Mouse (Mus musculus) cerebellum, postnatal 36 days (tissue): Measurements from ENCODE around the gene Cdh18.
"Not testable (repeated sequence)": the region's sequence is repeated elsewhere in the genome, so short reads cannot be mapped to it uniquely, and the experiment has no call there.

Experiments
- DNase-seq, 2 experiments: peaks; one replicate each; pipeline ENCODE4 v3.0.0; 2021 to 2022; ENCODE audit warnings: mixed read lengths in 2 of 2

Gene Cdh18

GRCm38 (mm10) chr15:22548711-22549271, at the start of gene Cdh18:
Gene Cdh18 (plus strand): TSS chr15:22549022.
- no peak for DNase-seq

- no peak for DNase-seq
Observed at GRCm38 (mm10) chr15:22511271-22511670, 37.6 kb upstream of the Cdh18 start.

GRCm38 (mm10) chr15:22535828-22536227, 13.0 kb upstream of the Cdh18 start:
- no peak for DNase-seq

GRCm38 (mm10) chr15:22577974-22578616, 29.3 kb downstream of the Cdh18 start:
- DNase-seq, result no peak

- DNase-seq, result no peak
Observed at GRCm38 (mm10) chr15:22578617-22578990, 29.8 kb downstream of the Cdh18 start.

GRCm38 (mm10) chr15:22584667-22585066, 35.8 kb downstream of the Cdh18 start:
- peak; percentile 33 to 66 for DNase-seq

GRCm38 (mm10) chr15:22716376-22716775, 167.6 kb downstream of the Cdh18 start:
- DNase-seq, result peak in 1 of 2 experiments; percentile 31

- DNase-seq, result peak; percentile 50 to 59
Observed at GRCm38 (mm10) chr15:22717681-22718080, 168.9 kb downstream of the Cdh18 start.

- DNase-seq, result peak in 1 of 2 experiments; percentile 51
Observed at GRCm38 (mm10) chr15:22726574-22726973, 177.8 kb downstream of the Cdh18 start.

- DNase-seq, result no peak
Observed at GRCm38 (mm10) chr15:22733039-22733438, 184.2 kb downstream of the Cdh18 start.

GRCm38 (mm10) chr15:22736165-22736564, 187.3 kb downstream of the Cdh18 start:
- no peak for DNase-seq

- DNase-seq, result not testable (repeated sequence)
Observed at GRCm38 (mm10) chr15:22761257-22761656, 212.4 kb downstream of the Cdh18 start.

- DNase-seq, result not testable (repeated sequence)
Observed at GRCm38 (mm10) chr15:22766591-22766990, 217.8 kb downstream of the Cdh18 start.

GRCm38 (mm10) chr15:22776346-22776745, 227.5 kb downstream of the Cdh18 start:
- no peak for DNase-seq

- no peak for DNase-seq
Observed at GRCm38 (mm10) chr15:22789696-22790095, 240.9 kb downstream of the Cdh18 start.

GRCm38 (mm10) chr15:22791791-22792190, 243.0 kb downstream of the Cdh18 start:
- DNase-seq, result no peak

- DNase-seq, result no peak
Observed at GRCm38 (mm10) chr15:22833127-22833526, 284.3 kb downstream of the Cdh18 start.

- no peak for DNase-seq
Observed at GRCm38 (mm10) chr15:22837173-22837572, 288.4 kb downstream of the Cdh18 start.

- no peak for DNase-seq
Observed at GRCm38 (mm10) chr15:22857704-22858103, 308.9 kb downstream of the Cdh18 start.

GRCm38 (mm10) chr15:22870679-22871078, 321.9 kb downstream of the Cdh18 start:
- no peak for DNase-seq

- DNase-seq, result no peak
Observed at GRCm38 (mm10) chr15:22897724-22898123, 348.9 kb downstream of the Cdh18 start.

- DNase-seq, result no peak
Observed at GRCm38 (mm10) chr15:22898208-22898607, 349.4 kb downstream of the Cdh18 start.

- DNase-seq, result peak; percentile 18 to 64
Observed at GRCm38 (mm10) chr15:22914444-22914843, 365.6 kb downstream of the Cdh18 start.

GRCm38 (mm10) chr15:22934293-22934692, 385.5 kb downstream of the Cdh18 start:
- DNase-seq, result no peak

GRCm38 (mm10) chr15:22947234-22947633, 398.4 kb downstream of the Cdh18 start:
- DNase-seq, result no peak
